Mouse (Mus musculus): Measurements from ENCODE around the gene G430095P16Rik.

DNA sequence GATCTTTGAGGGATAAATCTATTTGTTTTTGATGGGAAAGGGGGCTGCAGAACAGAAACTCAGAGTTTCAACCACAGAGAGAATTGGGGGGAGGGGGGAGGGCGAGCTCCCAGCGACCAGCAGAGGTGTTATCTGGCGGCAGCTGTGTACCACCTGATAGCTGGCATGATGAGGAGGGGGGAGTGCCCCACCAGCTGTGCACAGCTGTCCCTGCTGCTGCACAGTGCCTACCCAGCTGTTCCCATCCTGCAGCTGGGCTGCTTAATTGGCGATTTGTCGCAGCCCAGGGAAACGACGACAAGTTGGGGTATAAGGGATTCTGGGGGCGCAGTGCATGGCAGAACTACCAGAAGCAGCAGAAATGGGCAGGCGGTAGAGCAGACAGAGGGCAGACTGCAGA, 1.9 kb downstream of the G430095P16Rik start:
- TF ChIP-seq CTCF (IDR thresholded peaks at IDR 0.05; ENCODE audit: insufficient read depth, low read depth, low read length) (no peak), POLR2A (IDR thresholded peaks at IDR 0.05; ENCODE audit: insufficient read depth, low read depth, low read length) (no peak)

Data from olfactory bulb, adult 2 months (tissue).